Mouse (Mus musculus) cortical plate, adult 2 months (tissue): Measurements from ENCODE around the gene Psmb11. TPM values are rescaled to one million over a fixed set of nuclear protein-coding genes. Genes with fewer than 3 reads are reported as not detected.

Experiments used
- H3K27ac ChIP-seq: fragments of 200-500 bp; 2 replicates; pipeline ENCODE4 v1.5.1; 2012; ENCODE audit warnings: low read length, control low read depth, inconsistent platforms; ENCODE audit not compliant: insufficient read depth
- H3K4me1 ChIP-seq: fragments of 200-500 bp; 2 replicates; pipeline ENCODE4 v1.6.1; 2011; ENCODE audit warnings: low read length; ENCODE audit not compliant: control insufficient read depth, insufficient read depth
- H3K4me3 ChIP-seq: fragments of 200-500 bp; 2 replicates; pipeline ENCODE4 v1.5.1; 2011; ENCODE audit warnings: mild to moderate bottlenecking, low read length, control low read depth; ENCODE audit not compliant: insufficient read depth
- CTCF ChIP-seq: fragments of 200-500 bp; IDR thresholded peaks from 2 replicates; pipeline ENCODE4 v1.5.1; 2011; ENCODE audit warnings: mild to moderate bottlenecking, control low read depth, low read length; ENCODE audit not compliant: insufficient read depth; ENCODE audit errors: extremely low read depth
- POLR2A ChIP-seq: fragments of 200-500 bp; IDR thresholded peaks from 2 replicates; pipeline ENCODE4 v1.6.1; 2011; ENCODE audit warnings: mild to moderate bottlenecking, low read length, control low read depth; ENCODE audit not compliant: insufficient read depth; ENCODE audit errors: extremely low read depth
- polyA plus RNA-seq: library from polyadenylated mRNA; depleted of rRNA; stranded (reverse); fragments of >200 nt; gene quantifications from 2 replicates; pipeline ENCODE4 v1.2.3, GENCODE M21; 2012

Gene Psmb11
- polyA plus RNA-seq, 1 experiment, result 0.17 TPM

- peaks cover 4% of the 10 kb centered on the region; the same call in 1 of the 2 replicates for H3K4me1 ChIP-seq
- H3K27ac ChIP-seq, result no peak overlapping the region
- TF ChIP-seq POLR2A, result no peak
- 0 out of 2 replicates have a peak, but pooled peaks have one; percentile 14 for TF ChIP-seq CTCF
- no peak overlapping the region for H3K4me3 ChIP-seq
These were observed 25.8 kb downstream of the Psmb11 start for GRCm38 (mm10) chr14:54646898-54647636.

DNA sequence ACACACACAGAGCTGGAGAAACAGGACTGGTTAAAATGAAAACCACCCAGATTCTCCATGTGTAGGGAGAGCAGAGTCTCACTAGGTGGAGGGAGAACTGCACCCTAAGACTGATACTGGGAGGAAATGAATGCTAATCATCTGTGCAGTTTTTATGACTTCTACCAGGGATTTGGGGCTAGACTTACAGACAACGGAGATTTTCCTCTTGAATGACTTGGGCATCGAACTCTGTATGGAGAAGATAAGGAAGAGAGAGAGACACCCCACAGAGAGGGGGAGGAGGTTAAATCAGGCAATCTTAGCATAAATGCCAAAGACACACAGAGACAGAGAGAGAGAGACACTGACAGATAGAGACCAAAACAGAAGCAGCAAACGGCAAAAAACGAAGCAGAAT lies 26.7 kb downstream of the Psmb11 start:
- TF ChIP-seq CTCF, result no peak
- no peak for TF ChIP-seq POLR2A
- Histone ChIP-seq H3K4me3 (no peak overlapping the region), H3K4me1 (peaks cover 7% of the 10 kb centered on the region; the same call in 1 of the 2 replicates), H3K27ac (no peak overlapping the region)

DNA sequence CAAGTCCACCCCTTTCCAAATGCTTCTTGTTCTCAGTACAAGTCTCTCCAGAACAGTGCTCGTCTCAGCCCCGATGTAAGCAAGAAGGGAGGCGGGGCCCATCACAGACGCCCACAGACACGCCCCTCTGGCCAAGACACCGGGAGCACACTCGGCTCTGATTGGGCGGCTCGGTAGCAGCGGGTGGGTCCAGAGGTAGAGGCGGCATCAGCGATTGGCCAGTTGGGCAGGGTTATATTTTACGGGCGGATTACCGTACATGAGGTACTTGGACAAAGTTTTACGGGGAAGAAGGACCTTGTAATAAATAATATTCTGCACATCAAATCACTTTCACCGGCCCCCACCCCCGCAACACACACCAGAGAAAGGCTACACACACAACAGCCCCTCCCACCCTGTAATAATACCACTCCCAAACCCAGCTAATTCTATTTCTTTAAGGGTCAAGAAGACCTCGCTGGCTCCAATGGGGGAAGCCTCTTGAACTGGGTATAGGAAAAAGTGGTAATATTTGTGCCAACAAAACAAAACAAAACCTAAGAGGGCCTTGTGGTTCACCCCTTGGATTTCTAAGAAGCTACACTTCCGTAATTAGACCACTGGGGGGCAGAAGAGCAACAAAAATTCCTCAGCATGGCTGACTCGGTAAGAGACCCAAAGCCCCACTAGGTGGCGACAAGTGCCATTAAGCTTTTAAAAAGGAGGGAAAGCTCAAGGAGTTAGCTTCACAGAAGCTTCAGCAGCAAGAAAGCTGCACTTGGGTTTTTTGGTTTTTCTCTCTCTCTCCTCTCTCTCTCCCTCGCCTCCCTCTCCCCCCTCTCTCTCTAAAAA lies 29.6 kb downstream of the Psmb11 start:
- H3K4me1 ChIP-seq, result peaks cover 7% of the 10 kb centered on the region; the same call in 1 of the 2 replicates
- no peak overlapping the region for H3K27ac ChIP-seq
- H3K4me3 ChIP-seq, result no peak overlapping the region
- TF ChIP-seq CTCF, result peak; percentile 96
- no peak for TF ChIP-seq POLR2A

DNA sequence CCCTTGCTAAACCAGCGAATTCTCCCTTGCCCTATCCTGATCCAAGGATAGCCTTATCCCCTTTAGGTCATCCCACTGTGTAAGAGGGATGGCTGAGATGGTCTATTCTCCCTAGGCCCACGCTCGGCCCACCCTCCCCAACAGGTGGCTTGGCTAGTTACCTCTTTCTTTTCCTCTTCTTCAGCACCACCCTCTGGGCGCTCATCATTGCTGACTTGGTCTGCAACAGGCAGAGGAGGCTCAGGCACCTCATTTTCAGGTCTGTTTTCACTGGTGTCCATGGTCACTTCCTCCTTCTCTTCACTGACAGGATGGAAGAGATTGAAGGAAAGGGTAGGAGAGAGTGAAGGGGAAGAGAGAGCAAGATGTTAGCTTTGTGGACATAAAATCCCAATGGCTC lies 30.3 kb downstream of the Psmb11 start:
- Histone ChIP-seq H3K4me3 (no peak overlapping the region), H3K27ac (no peak overlapping the region), H3K4me1 (peaks cover 7% of the 10 kb centered on the region; the same call in 1 of the 2 replicates)
- TF ChIP-seq CTCF (no peak), POLR2A (no peak)

- H3K27ac ChIP-seq, result no peak overlapping the region
- TF ChIP-seq CTCF (no peak), POLR2A (no peak)
These were observed 31.6 kb downstream of the Psmb11 start for GRCm38 (mm10) chr14:54652787-54653186.

GRCm38 (mm10) chr14:54653496-54653895 lies 32.3 kb downstream of the Psmb11 start:
- TF ChIP-seq POLR2A, result peak; percentile 85; the same call in 1 of the 2 replicates
- TF ChIP-seq CTCF, result no peak
- Histone ChIP-seq H3K4me1 (peaks cover 7% of the 10 kb centered on the region; the same call in 1 of the 2 replicates), H3K27ac (no peak overlapping the region), H3K4me3 (peak overlapping the region; percentile 70)

More at GRCm38 (mm10) chr14:54652787-54653186, 31.6 kb downstream of the Psmb11 start:
- peak overlapping the region; percentile 70 for H3K4me3 ChIP-seq
- H3K4me1 ChIP-seq, result peaks cover 7% of the 10 kb centered on the region; the same call in 1 of the 2 replicates

DNA sequence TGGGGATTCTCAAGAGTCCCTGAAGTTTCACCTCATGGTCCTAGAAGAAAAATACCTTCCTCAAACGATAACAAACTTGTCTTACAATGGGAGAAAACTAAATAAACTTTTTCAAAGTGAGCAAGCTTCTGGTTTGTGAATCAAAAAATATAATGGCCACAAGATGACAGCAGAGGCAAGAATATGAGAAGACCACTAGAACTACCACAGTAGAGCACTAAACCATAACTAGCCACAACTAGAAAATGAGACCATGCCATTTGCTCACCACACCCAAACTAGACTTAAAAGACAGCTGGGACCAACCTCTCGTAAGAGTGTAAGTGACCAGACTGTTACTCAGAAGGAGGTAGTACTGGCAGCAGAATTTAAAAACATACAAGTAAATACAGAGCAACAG lies 38.8 kb downstream of the Psmb11 start:
- Histone ChIP-seq H3K4me3 (no peak overlapping the region), H3K27ac (no peak overlapping the region), H3K4me1 (no peaks in the 10 kb centered on the region)
- TF ChIP-seq POLR2A (no peak), CTCF (no peak)

DNA sequence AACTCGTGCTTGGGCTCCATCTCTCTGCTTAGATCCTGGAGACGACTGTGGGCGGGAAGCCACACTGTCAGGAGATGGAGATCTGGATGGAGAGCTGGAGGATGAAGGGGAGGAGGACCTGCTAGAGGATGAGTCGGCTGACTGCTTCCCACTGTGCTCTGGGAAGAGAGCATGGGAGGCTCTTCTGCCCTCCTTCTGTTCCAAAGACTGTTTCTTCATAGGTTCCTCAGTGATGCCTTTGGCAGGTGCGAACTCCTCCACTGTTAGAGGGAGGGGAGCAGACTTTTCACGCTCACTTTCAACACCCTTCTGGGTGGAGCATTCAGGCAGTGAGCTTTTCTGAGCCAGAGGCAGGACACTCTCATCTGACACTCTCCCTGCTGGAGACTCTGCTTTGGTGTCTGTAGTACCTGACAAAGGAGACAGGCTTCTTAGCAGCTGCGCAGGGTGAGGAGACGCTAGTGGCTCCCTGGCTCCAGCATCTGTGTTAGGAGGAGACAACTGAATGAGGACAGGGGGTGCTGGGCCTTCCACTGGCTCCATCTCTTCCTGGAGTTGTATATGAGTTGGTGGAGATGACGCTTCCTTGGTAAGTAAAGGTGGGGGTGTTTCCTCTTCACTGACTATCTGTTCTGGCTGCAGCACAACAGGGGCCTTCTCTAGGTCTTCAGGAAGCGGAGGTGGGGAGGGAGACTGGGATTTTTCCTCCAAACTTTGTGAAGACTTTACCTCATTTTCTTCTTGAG lies 43.4 kb downstream of the Psmb11 start:
- H3K27ac ChIP-seq, result no peak overlapping the region
- H3K4me3 ChIP-seq, result no peak overlapping the region
- no peak for TF ChIP-seq CTCF
- TF ChIP-seq POLR2A, result no peak

GRCm38 (mm10) chr14:54669381-54669780 lies 48.1 kb downstream of the Psmb11 start:
- Histone ChIP-seq H3K27ac (no peak overlapping the region), H3K4me1 (no peaks in the 10 kb centered on the region; the same call in 1 of the 2 replicates), H3K4me3 (no peak overlapping the region)
- TF ChIP-seq POLR2A, result no peak
- TF ChIP-seq CTCF, result peak; percentile 45; the same call in 1 of the 2 replicates

More for the DNA sequence above, 43.4 kb downstream of the Psmb11 start:
- H3K4me1 ChIP-seq, result no peaks in the 10 kb centered on the region
